Mouse (Mus musculus) hindbrain, embryonic 12.5 days (tissue): ENCODE data around the gene 4931408C20Rik. TPM values are rescaled to one million over a fixed set of nuclear protein-coding genes. Genes with fewer than 3 reads are reported as not detected.

Experiments used
- ATAC-seq: fragments of 200-750 bp; cut with Nextera tagmentation; 2 replicates; pipeline ENCODE4 v1.8.0; 2017; ENCODE audit warnings: moderate TSS enrichment; ENCODE audit not compliant: low FRiP score
- H3K27ac ChIP-seq: fragments of 300-500 bp; sonication (generic); 2 replicates; pipeline ENCODE4 v1.5.1; 2016; ENCODE audit warnings: mild to moderate bottlenecking
- H3K27me3 ChIP-seq: fragments of 300-500 bp; sonication (generic); 2 replicates; pipeline ENCODE4 v1.6.1; 2016; ENCODE audit warnings: mild to moderate bottlenecking
- H3K36me3 ChIP-seq: fragments of 300-500 bp; sonication (generic); 2 replicates; pipeline ENCODE4 v1.6.1; 2016; ENCODE audit warnings: mild to moderate bottlenecking
- H3K4me1 ChIP-seq: fragments of 300-500 bp; sonication (generic); 2 replicates; pipeline ENCODE4 v1.6.1; 2016
- H3K4me2 ChIP-seq: fragments of 300-500 bp; sonication (generic); replicated peaks from 2 replicates; pipeline ENCODE4 v1.6.1; 2016; ENCODE audit warnings: mild to moderate bottlenecking
- H3K4me3 ChIP-seq: fragments of 300-500 bp; sonication (generic); 2 replicates; pipeline ENCODE4 v1.5.1; 2016; ENCODE audit warnings: mild to moderate bottlenecking
- H3K9ac ChIP-seq: fragments of 300-500 bp; sonication (generic); 2 replicates; pipeline ENCODE4 v1.6.1; 2016; ENCODE audit warnings: mild to moderate bottlenecking, moderate library complexity
- H3K9me3 ChIP-seq: fragments of 300-500 bp; sonication (generic); replicated peaks from 2 replicates; pipeline ENCODE4 v1.6.1; 2016; ENCODE audit warnings: mild to moderate bottlenecking
- WGBS: fragments of 180-500 bp; shearing (Covaris S2); methylation state at CpG from one replicate; pipeline ENCODE4 v1.1.7; 2016; 5-methylcytosine and 5-hydroxymethylcytosine counted together
- polyA plus RNA-seq: library from polyadenylated mRNA; unstranded; fragments of >200 nt; fragmentation: Nextera tagmentation; extraction: Ambion mirVana; gene quantifications from 2 replicates; pipeline ENCODE4 v1.2.1, GENCODE M21; 2016

Gene 4931408C20Rik
- polyA plus RNA-seq, result not detected in 2 replicates

DNA sequence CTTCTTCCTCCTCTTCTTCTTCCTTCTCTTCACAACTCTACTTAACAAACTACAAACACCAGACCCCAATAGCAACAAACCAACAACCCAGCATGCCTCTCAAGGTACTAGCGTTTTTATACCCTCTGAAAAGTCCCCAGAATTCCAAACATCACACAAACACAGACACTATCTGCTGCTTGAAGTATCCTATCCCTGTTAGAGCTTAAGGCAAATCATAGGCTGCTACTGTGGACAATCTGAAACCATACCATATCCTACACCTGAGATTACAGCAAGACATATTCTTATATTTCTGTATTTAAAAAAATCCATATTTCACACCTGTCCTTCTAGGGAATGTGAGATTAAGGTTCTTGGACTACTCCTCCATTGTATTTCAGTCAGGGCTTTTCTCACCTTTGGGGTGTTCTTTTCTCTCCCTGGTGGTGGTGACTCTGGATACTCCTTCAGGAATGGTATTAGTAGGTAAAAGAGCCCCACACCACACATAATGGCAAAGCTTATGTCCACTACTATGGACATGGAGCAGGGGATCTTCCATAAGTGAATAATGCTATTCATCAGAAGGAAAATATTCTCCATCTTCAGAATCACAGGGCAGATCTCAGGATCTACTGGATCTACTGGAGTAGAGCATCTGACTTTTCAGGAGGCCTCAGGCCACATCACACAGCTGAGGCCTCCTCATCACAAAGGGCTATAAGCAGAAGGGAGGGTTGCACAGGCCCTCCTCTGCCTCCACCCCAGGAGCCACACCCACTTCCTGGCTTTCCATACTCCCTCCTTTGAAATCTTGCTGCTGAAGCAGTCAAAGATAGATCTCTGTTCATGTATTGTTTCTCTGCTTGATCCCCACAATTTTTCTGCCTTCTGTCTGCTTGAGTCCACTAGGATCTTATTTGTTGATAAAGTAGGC, at the start of gene 4931408C20Rik:
4931408C20Rik (minus strand) TSS at position 619 of the 919 bp plus-strand sequence.
- Histone ChIP-seq H3K27ac (no peak within 1 kb of the TSS), H3K9me3 (no peaks in the 10 kb centered on the region), H3K9ac (no peak within 1 kb of the TSS), H3K4me1 (no peaks in the 10 kb centered on the region), H3K4me2 (no peak within 1 kb of the TSS), H3K27me3 (no peaks in the 10 kb centered on the region), H3K36me3 (no peaks in the 10 kb centered on the region), H3K4me3 (no peak within 1 kb of the TSS)
- 35% methylated on average over 1 of the region's 1 CpGs for WGBS
- peak; percentile 84 for ATAC-seq

GRCm38 (mm10) chr1:26687926-26688325, 666 bp upstream of the 4931408C20Rik start:
- Histone ChIP-seq H3K36me3 (no peaks in the 10 kb centered on the region), H3K4me1 (no peaks in the 10 kb centered on the region), H3K9ac (no peak overlapping the region), H3K4me2 (no peak overlapping the region), H3K27me3 (no peaks in the 10 kb centered on the region), H3K4me3 (no peak overlapping the region), H3K27ac (no peak overlapping the region), H3K9me3 (no peaks in the 10 kb centered on the region)
- WGBS, result 72% methylated on average over 1 of the region's 1 CpGs
- peak; percentile 76 for ATAC-seq

DNA sequence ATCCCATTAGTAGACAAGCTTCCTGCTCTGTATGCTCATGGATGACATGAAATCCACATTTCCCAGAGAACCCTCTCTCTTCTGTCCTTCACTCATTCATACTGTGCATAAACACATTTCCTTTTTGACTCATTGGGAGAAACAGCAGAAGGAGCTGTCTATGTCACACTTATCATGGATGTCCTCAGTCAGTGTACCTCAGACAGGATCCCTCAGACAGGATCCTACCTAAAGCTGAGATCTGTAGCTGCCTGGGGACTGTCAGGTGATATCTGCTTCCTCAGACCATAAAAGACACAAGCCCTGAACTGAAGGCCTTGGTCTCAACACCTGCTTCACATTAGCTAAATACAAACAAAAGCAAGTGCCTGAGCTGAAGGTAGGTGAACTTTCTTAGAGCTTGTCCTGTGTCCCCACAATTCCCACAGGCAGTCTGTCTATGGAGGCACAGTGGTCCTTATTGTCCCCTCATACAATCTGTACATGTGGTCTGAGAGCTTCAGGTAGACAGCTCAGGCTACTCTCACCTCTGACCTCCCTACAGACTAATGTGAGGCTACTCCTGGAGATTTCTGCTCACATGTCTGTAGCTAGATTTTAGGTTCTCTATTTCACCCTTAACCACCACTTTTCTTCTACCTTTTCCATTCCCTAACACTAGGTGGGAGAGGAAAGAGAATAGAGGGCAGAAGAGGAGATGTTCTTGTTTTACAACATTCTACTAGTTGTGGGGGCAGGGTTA, 1.1 kb downstream of the 4931408C20Rik start:
- H3K9me3 ChIP-seq, result no peaks in the 10 kb centered on the region
- H3K36me3 ChIP-seq, result no peaks in the 10 kb centered on the region
- no peak overlapping the region for H3K27ac ChIP-seq
- H3K4me2 ChIP-seq, result no peak overlapping the region
- no peaks in the 10 kb centered on the region for H3K4me1 ChIP-seq
- H3K4me3 ChIP-seq, result no peak overlapping the region
- no peaks in the 10 kb centered on the region for H3K27me3 ChIP-seq
- ATAC-seq, result peak; percentile 53
- H3K9ac ChIP-seq, result no peak overlapping the region

DNA sequence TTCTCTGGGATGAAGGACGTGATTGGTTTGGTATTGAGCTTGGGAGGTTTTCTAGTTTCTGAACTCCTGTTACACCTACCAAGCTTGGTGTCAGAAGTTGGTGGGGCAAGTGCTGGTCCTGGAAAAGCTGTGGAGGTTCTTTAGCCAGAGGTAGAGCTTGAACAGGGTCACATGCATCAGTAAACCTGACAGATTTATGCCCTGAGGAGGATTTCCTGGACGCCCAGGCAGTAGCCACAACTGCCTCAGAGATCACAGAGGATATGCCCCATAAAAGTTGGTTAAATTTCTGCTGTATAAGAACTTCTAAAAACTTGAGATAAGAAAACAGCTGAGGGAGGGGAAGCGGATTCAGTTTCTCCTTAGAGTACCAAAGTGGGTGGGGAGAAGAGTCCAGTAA, 1.9 kb downstream of the 4931408C20Rik start:
- H3K9me3 ChIP-seq, result no peaks in the 10 kb centered on the region
- 84% methylated on average over 3 of the region's 3 CpGs for WGBS
- no peak overlapping the region for H3K9ac ChIP-seq
- H3K4me3 ChIP-seq, result no peak overlapping the region
- no peaks in the 10 kb centered on the region for H3K4me1 ChIP-seq
- no peaks in the 10 kb centered on the region for H3K36me3 ChIP-seq
- H3K27me3 ChIP-seq, result no peaks in the 10 kb centered on the region
- ATAC-seq, result no peak
- H3K27ac ChIP-seq, result no peak overlapping the region
- H3K4me2 ChIP-seq, result no peak overlapping the region

GRCm38 (mm10) chr1:26649704-26650388, 37.4 kb downstream of the 4931408C20Rik start:
- Histone ChIP-seq H3K4me3 (no peak overlapping the region), H3K9ac (no peak overlapping the region), H3K36me3 (no peaks in the 10 kb centered on the region), H3K4me1 (no peaks in the 10 kb centered on the region), H3K9me3 (no peaks in the 10 kb centered on the region), H3K27me3 (no peaks in the 10 kb centered on the region), H3K4me2 (no peak overlapping the region), H3K27ac (no peak overlapping the region)
- peak; percentile 38; the same call in 1 of the 2 replicates for ATAC-seq
- 48% methylated on average over 1 of the region's 1 CpGs for WGBS

- Histone ChIP-seq H3K4me3 (no peak overlapping the region), H3K4me1 (no peaks in the 10 kb centered on the region), H3K9ac (no peak overlapping the region), H3K27ac (no peak overlapping the region), H3K4me2 (no peak overlapping the region), H3K9me3 (no peaks in the 10 kb centered on the region), H3K27me3 (no peaks in the 10 kb centered on the region), H3K36me3 (no peaks in the 10 kb centered on the region)
- ATAC-seq, result no peak
- 89% methylated on average over 5 of the region's 5 CpGs for WGBS
Observed at GRCm38 (mm10) chr1:26636051-26636450, 51.2 kb downstream of the 4931408C20Rik start.
